In the genomic region with DNA sequence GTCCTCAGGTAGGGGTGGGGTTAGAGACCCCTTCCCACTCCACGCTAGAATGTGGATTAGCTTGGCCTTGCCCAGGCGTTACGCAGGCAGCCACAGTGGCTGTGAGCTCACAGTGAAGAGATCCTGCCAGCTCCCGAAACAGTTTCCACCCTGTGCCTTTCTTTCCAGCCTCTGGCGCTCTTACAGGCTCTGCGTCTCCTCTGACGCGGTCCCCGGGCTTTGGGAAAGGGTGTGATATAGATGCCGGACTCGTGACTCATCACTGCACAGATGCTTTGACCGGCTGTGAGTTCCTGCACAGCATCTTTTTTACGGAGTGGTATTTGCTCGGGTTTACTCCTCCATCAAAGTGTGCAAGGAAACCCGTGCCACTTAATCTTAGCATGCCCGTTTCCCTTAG, we compare ENCODE assay signal across 10 mouse cellular contexts. TPM values are rescaled to one million over a fixed set of nuclear protein-coding genes. Genes with fewer than 3 reads are reported as not detected.
DNase-seq lines count a peak whose midpoint lies in the region; ATAC-seq and TF ChIP-seq lines count a peak whose summit lies in the region.
"Had no signal": no experiment of that assay in that cellular context is flagged by ENCODE, and none has a peak within 500 bp of the region (broad histone marks: within the 10 kb centered on the region; RNA-seq: fewer than 3 reads in every experiment).

No protein-coding gene starts in this region.

- TF ChIP-seq CTCF in C2C12 (IDR thresholded peaks at IDR 0.05; ENCODE audit: control insufficient read depth, insufficient read depth, insufficient read length) = no peak

- ATAC-seq in cerebellum, adult (ENCODE audit: insufficient number of reproducible peaks, low FRiP score, low TSS enrichment) = peak; percentile 33; the same call in 1 of the 2 replicates
- ATAC-seq in midbrain, embryonic 13.5 days = no peak

- no peak for DNase-seq in cerebellum, adult 11 months
- DNase-seq in gastrocnemius, postnatal 14 days = peak; percentile 47
- peak; percentile 55 to 63 for DNase-seq in layer of hippocampus, postnatal 36 days
- DNase-seq in embryo, embryonic 11 days = no peak
- no peak for DNase-seq in ovary, postnatal 14 days (ENCODE audit: low spot score)
- DNase-seq: cerebellum, adult 9-11 months had no signal

- H3ac ChIP-seq in C2C12 (ENCODE audit: control insufficient read depth, insufficient read length, low read depth) = peak overlapping the region; percentile 46

- peaks cover 4% of the 10 kb centered on the region; the same call in 1 of the 2 replicates for H3K4me1 ChIP-seq in midbrain, embryonic 13.5 days (replicated peaks)
- H3K4me1 ChIP-seq: liver, embryonic 15.5 days had no signal

- no peaks in the 10 kb centered on the region for H3K9me3 ChIP-seq in midbrain, embryonic 13.5 days
- H3K9me3 ChIP-seq: liver, embryonic 15.5 days had no signal

- 92% methylated on average over 16 of the region's 16 CpGs for WGBS in midbrain, embryonic 13.5 days

- no peaks in the 10 kb centered on the region for H3K79me3 ChIP-seq in C2C12 (ENCODE audit: low read depth)

- no peak overlapping the region for H3K27ac ChIP-seq in midbrain, embryonic 13.5 days
- H3K27ac ChIP-seq: liver, embryonic 15.5 days had no signal

- H3K4me3 ChIP-seq in C2C12 (ENCODE audit: insufficient read depth, poor library complexity, severe bottlenecking) = no peak overlapping the region
- H3K4me3 ChIP-seq in midbrain, embryonic 13.5 days (replicated peaks) = no peak overlapping the region
- H3K4me3 ChIP-seq: liver, embryonic 15.5 days had no signal

- intact Hi-C loops in gastrocnemius, postnatal 14 days (cut with DNase I; ENCODE audit: low total_unique reads) = no loop called here

- H3K27me3 ChIP-seq in C2C12 (ENCODE audit: control insufficient read depth, insufficient read depth, insufficient read length) = no peaks in the 10 kb centered on the region
- H3K27me3 ChIP-seq in midbrain, embryonic 13.5 days = no peaks in the 10 kb centered on the region
- H3K27me3 ChIP-seq: liver, embryonic 15.5 days had no signal

- no peaks in the 10 kb centered on the region for H3K79me2 ChIP-seq in C2C12 (ENCODE audit: control insufficient read depth, insufficient read depth)

- peaks cover 7% of the 10 kb centered on the region for H3K36me3 ChIP-seq in C2C12 (ENCODE audit: control insufficient read depth, insufficient read depth)
- H3K36me3 ChIP-seq in midbrain, embryonic 13.5 days = no peaks in the 10 kb centered on the region

- H3K9ac ChIP-seq in midbrain, embryonic 13.5 days (replicated peaks) = no peak overlapping the region
- H3K9ac ChIP-seq: liver, embryonic 15.5 days had no signal

- H3K4me2 ChIP-seq in midbrain, embryonic 13.5 days (replicated peaks) = no peak overlapping the region
- H3K4me2 ChIP-seq: liver, embryonic 15.5 days had no signal

TF ChIP-seq in C2C12, 6 proteins besides CTCF, POLR2A, EP300 and RAD21:
- TF ChIP-seq MYOD1 (IDR thresholded peaks at IDR 0.05; ENCODE audit: control insufficient read depth, insufficient read length, low read depth) = peak; percentile 68
- TF ChIP-seq FOSL1 (IDR thresholded peaks at IDR 0.05; ENCODE audit: insufficient read depth, low read length, poor library complexity, severe bottlenecking) = peak; percentile 67
- no peak for TF ChIP-seq MAX (IDR thresholded peaks at IDR 0.05)
- no peak for TF ChIP-seq MYOG (IDR thresholded peaks at IDR 0.05; ENCODE audit: control insufficient read depth, extremely low read depth, insufficient read length)

RNA-seq across cellular contexts. Expression of a gene that starts 46.6 kb away (rescaled TPM):
- 13.1 TPM for polyA plus RNA-seq in C2C12 (2012; fragmentation: generic; extraction: Trizol)
- 1 to 10 TPM; 2.1 to 2.3 TPM for total RNA-seq in gastrocnemius, postnatal 14 days (2021)
- total RNA-seq in layer of hippocampus, postnatal 36 days (2021) = 1 to 10 TPM in 1 of 2 experiments, under 1 TPM in 1; 0.77 to 1.5 TPM
- polyA plus RNA-seq in midbrain, embryonic 13.5 days (2015; fragmentation: Nextera tagmentation; extraction: Ambion mirVana) = 2.6 and 3.6 TPM in 2 replicates

Comparison
In these comparisons a context has a peak if more than half of its experiments do, and no peak if none do; other contexts are left out.
1. DNase-seq: peak in gastrocnemius, postnatal 14 days (single experiment) and layer of hippocampus, postnatal 36 days (2 of 2); none in cerebellum, adult 11 months (single experiment), embryo, embryonic 11 days (single experiment) and ovary, postnatal 14 days (single experiment).